Mouse (Mus musculus) thymus, postnatal 0 days (tissue): ENCODE data around the gene Wipf3. TPM values are rescaled to one million over a fixed set of nuclear protein-coding genes. Genes with fewer than 3 reads are reported as not detected.

Source experiments
- DNase-seq: peaks from one replicate; pipeline ENCODE4 v3.0.0-alpha.2; 2015; ENCODE audit warnings: low spot score
- polyA plus RNA-seq: library from polyadenylated mRNA; unstranded; fragments of >200 nt; fragmentation: Nextera tagmentation; extraction: Ambion mirVana; gene quantifications from 2 replicates; pipeline ENCODE4 v1.2.1, GENCODE M21; 2015

The Wipf3 gene
- polyA plus RNA-seq, 1 experiment from 2014 or later, result 0.46 TPM

- no peak for DNase-seq
These were observed 2.8 kb downstream of the Wipf3 start for GRCm38 (mm10) chr6:54432191-54432590.

GRCm38 (mm10) chr6:54432806-54433545 lies 3.6 kb downstream of the Wipf3 start:
- DNase-seq, result no peak

DNA sequence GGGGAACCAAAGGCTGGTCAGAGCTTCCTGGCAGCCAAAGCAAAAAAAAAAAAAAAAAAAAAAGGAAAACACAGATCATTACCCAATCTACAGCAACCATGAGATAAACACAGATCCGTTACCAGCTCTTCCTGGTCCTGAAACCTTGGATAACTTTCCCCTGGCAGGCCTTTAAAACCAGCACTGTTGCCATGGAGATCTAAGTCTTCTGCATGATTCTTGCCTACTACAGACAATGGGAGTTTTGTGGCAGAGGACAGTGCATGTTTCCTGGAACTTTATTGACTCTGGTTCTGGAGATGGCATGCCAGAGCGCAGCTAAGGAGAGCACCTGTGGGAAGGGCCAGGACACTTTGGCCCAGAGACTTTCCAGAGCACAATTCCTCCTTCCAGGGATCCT lies 4.8 kb downstream of the Wipf3 start:
- no peak for DNase-seq

DNA sequence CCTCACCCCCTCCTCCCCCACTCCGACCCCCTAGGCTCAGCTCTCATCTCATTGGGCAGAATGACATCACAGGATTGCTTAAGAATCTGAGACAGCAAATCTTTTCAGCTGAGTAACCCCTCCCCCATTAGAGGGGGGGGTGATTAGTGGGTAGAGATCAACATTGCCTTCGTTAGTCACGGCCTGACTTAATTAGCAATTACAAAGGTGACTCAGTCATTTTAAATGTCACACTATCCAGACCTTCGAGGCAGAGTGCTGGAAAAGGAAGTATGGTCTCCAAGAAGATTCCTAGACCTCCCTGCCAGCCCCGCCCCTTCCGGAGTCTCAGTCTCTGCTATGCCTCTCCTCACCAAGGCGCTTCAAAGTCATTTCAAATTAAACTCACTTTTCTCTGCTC lies 6.3 kb downstream of the Wipf3 start:
- DNase-seq, result no peak

GRCm38 (mm10) chr6:54436286-54436685 lies 6.9 kb downstream of the Wipf3 start:
- DNase-seq, result no peak

- no peak for DNase-seq
These were observed 9.1 kb downstream of the Wipf3 start for GRCm38 (mm10) chr6:54438510-54438909.

GRCm38 (mm10) chr6:54440658-54441057 lies 11.3 kb downstream of the Wipf3 start:
- DNase-seq, result no peak

- no peak for DNase-seq
These were observed 14.3 kb downstream of the Wipf3 start for GRCm38 (mm10) chr6:54443657-54444056.

DNA sequence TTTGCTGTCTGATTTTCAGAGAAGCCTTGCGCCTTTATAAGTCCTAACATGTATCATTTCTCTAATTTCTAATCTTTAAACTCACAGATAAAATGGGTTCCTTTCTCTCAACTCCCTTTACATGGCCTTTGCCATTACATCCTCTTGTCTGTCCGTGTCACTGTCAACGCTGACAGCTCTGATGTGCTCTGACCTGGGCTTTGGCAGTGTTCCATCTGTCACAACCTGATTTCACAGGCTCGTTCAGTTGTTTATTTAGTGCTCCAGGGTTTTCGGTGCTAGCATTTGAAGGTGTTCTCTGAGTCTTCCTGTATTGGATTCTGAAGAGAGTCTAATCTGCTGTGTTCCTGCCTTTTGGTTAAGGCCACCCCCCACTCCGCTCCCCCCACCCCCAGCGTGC lies 14.7 kb downstream of the Wipf3 start:
- no peak for DNase-seq

- no peak for DNase-seq
These were observed 15.9 kb downstream of the Wipf3 start for GRCm38 (mm10) chr6:54445249-54445818.

GRCm38 (mm10) chr6:54447353-54447752 lies 17.9 kb downstream of the Wipf3 start:
- DNase-seq, result no peak

GRCm38 (mm10) chr6:54459661-54460060 lies 30.3 kb downstream of the Wipf3 start:
- no peak for DNase-seq

- peak; percentile 5 for DNase-seq
These were observed 30.9 kb downstream of the Wipf3 start for GRCm38 (mm10) chr6:54460172-54460914.

DNA sequence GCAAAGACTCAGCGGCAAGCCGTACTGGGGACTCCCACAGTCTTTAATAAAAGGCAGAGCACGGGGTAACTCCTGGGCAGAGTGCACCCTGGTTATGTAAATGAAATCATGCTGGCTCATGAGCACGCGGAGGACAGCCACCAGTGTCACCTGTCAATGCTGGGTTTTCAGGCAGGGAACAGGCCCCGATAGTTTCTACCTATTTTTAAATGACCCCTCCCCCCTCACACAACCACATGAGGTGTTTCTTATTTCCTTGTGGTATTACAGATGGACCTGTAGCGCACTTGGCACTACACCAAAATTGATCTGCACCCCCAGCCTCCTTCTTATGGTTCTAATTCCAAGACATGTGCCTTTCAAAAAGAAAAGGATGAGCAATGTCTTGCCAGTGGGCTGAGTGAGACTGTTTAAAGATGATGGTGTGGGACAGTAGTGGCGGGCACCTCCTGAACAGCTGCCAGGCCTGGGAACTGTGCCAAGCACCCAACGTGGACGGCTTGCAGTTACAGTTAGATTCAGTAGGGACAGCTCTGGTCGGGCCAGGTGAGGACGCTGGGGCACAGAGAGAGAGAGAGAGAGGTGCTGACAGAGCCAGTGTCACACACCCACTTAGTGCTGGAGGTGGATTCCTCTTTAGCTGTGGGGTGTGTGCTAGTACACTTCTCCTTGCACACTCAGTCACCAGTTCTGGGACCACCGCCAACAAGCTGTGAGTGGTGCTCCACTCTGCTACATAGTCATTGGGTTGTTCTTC lies 31.7 kb downstream of the Wipf3 start:
- no peak for DNase-seq

- DNase-seq, result no peak
These were observed 33.4 kb downstream of the Wipf3 start for GRCm38 (mm10) chr6:54462766-54463165.

- DNase-seq, result no peak
These were observed 34.5 kb downstream of the Wipf3 start for GRCm38 (mm10) chr6:54463701-54464458.

GRCm38 (mm10) chr6:54464926-54465325 lies 35.5 kb downstream of the Wipf3 start:
- DNase-seq, result no peak

DNA sequence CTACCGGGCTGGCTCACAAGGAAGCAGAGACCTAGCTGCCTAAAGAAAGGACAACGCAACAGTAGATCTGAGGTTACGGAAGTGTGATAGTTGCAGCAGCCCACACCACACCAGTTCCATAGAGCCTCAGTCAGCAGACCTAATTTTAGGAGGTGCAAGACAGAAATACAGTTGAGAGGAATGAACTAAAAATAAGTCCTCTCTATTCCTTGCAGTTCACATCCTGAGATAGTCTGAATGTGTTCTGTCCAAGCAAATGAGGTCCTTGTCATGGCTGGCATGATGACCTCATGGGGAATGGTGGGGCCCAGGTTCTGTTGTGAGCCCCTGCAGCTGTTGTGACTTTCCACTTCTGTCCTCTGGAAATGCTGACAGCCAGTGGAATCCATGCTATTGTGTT lies 38.0 kb downstream of the Wipf3 start:
- no peak for DNase-seq

DNA sequence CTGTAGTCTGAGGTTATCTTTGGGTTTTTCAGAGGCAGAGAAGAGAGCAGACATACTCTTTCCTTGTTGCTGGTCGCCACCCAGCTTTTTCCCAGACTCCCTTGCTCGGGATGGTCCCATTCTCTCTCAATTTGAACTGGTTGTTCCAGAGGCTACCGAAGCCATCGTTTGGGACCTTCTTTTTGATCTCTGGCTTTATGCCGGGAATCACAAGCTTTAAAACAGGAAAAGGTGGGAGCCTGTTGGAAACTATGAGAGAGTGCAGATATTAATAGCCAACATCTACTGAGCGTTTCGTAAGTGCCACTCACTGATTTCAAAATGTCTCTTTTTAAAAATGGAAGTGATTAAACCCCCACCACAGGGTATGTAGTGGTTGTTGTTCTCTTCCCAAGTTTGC lies 42.5 kb downstream of the Wipf3 start:
- DNase-seq, result no peak

DNA sequence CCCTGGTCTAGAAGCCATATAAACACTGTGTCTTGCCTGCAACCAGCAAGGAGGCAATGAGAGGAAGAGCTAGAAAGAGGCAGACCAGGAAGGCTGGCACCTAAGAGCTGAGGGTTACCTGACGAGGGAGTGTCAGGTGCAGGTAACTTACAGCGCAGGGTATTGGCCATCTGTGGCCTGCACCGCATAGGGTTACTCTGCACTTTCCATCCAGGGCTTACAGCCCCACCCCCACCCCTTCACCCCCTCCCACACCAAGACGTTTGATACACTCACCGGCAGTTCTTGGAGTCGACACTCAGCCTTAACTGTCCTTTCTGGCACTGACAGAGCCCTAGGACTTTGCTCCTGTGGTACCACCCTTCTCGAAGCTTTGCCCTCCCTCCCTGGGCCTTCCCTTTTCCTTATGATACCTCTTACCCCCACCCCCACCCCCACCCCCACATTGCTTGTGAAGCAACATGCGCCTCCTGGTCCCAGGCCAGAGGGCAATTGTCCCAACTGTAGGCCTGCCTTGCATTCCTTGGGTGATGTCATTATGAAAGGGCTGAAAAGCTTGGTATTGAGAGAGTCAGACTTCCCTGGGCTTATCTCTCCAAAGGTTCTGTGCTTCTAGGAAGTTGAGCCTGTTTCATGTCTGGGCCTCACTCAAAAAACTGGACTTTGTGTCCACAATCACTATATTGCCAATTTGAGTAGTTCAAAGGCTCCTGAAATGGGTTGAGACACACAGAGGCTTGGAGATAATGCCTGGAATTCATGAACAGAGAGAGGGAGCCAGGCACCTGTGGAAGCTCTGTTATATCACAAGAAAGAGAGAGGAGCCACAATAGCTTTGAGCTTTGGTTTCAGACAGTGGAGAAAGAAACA lies 43.7 kb downstream of the Wipf3 start:
- DNase-seq, result no peak
